Mouse (Mus musculus) C2C12 (cell line): Measurements from ENCODE around the gene Eef1a1.

Source experiments
- CEBPB ChIP-seq: IDR thresholded peaks from one replicate; pipeline ENCODE4 v1.6.1; 2011; ENCODE audit warnings: low read depth, mild to moderate bottlenecking, control low read depth, moderate library complexity
- CTCF ChIP-seq: IDR thresholded peaks from one replicate; pipeline ENCODE4 v1.5.1; 2011; ENCODE audit not compliant: control insufficient read depth, insufficient read depth, insufficient read length

- TF ChIP-seq CEBPB: no peak
- no peak for TF ChIP-seq CTCF
Measured at GRCm38 (mm10) chr9:78476531-78477020, 12.4 kb downstream of the Eef1a1 start.
